Mouse (Mus musculus): ENCODE results near the gene Ctnnbip1. TPM values are rescaled to one million over a fixed set of nuclear protein-coding genes. Genes with fewer than 3 reads are reported as not detected.
A peak's percentile ranks its signal among the peaks of the same experiment; 100 is the strongest.

The Ctnnbip1 gene
- polyA plus RNA-seq, 1 experiment from 2014 or later, result 36.3 TPM

DNA sequence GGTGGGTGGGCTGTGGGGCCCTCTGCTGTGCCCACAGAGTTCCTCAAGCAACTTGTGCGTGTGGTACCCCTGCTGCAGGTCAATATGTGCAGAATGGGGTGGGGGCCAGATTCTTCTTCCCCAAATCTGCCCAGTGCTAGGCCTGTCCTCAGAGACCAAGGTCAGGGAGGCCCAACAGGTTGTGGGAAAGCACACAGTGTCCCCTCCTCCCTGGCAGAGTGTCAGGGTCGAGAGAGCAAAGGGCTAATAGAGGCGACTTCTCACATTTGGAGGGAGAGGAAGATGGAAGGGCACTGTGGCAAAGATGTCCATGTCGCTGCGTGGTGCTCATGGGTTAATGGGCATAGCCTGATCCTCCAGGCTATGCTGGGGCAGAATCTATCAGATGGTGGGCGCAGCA, 7.8 kb downstream of the Ctnnbip1 start:
- no peak overlapping the region for H3K9ac ChIP-seq (ENCODE audit: low read depth, low read length)

DNA sequence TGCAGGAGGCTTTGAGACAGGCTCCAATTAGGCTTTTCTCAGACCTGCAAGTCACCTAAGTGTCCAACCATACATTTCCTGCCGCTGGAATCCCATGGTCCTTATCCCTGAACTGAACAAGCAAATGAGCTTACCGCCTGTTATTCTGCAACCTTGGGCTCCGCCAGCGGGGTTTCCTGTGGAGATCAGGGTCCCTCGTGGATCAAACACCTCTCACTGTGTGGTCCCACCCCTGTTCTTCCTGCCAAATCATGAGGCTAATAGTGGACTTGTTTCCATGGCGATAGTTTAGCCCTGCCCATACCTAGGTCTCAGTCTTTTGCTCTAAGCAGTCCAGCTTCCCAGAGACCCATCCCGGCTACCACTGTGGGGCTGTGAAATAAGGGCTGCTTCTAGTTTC, 8.3 kb downstream of the Ctnnbip1 start:
- no peaks in the 10 kb centered on the region for H3K27me3 ChIP-seq (ENCODE audit: control insufficient read depth, insufficient read depth, low read length)
- H3K27ac ChIP-seq (ENCODE audit: low read depth, low read length), result no peak overlapping the region
- 58% methylated on average over 7 of the region's 7 CpGs for WGBS (ENCODE audit: insufficient replicate concordance)
- no peaks in the 10 kb centered on the region for H3K36me3 ChIP-seq (ENCODE audit: control insufficient read depth, insufficient read depth, low read length)
- ATAC-seq (replicated peaks; ENCODE audit: insufficient number of reproducible peaks, low FRiP score, low TSS enrichment), result no peak
- no peak overlapping the region for H3K9ac ChIP-seq (ENCODE audit: low read depth, low read length)
- peaks cover 31% of the 10 kb centered on the region for H3K4me1 ChIP-seq (ENCODE audit: control insufficient read depth, insufficient read depth, low read length)
- H3K4me3 ChIP-seq (ENCODE audit: low read depth, low read length), result no peak overlapping the region
- H3K4me2 ChIP-seq, result no peak overlapping the region
- H3K9me3 ChIP-seq (replicated peaks; ENCODE audit: control insufficient read depth, low read length), result no peaks in the 10 kb centered on the region

More for the DNA sequence above, 7.8 kb downstream of the Ctnnbip1 start:
- Histone ChIP-seq H3K27me3 (ENCODE audit: control insufficient read depth, insufficient read depth, low read length) (no peaks in the 10 kb centered on the region), H3K36me3 (ENCODE audit: control insufficient read depth, insufficient read depth, low read length) (no peaks in the 10 kb centered on the region), H3K4me1 (ENCODE audit: control insufficient read depth, insufficient read depth, low read length) (peaks cover 31% of the 10 kb centered on the region), H3K4me3 (ENCODE audit: low read depth, low read length) (no peak overlapping the region), H3K27ac (ENCODE audit: low read depth, low read length) (no peak overlapping the region), H3K4me2 (no peak overlapping the region), H3K9me3 (replicated peaks; ENCODE audit: control insufficient read depth, low read length) (no peaks in the 10 kb centered on the region)
- WGBS (ENCODE audit: insufficient replicate concordance), result 71% methylated on average over 6 of the region's 6 CpGs
- ATAC-seq (replicated peaks; ENCODE audit: insufficient number of reproducible peaks, low FRiP score, low TSS enrichment), result no peak

DNA sequence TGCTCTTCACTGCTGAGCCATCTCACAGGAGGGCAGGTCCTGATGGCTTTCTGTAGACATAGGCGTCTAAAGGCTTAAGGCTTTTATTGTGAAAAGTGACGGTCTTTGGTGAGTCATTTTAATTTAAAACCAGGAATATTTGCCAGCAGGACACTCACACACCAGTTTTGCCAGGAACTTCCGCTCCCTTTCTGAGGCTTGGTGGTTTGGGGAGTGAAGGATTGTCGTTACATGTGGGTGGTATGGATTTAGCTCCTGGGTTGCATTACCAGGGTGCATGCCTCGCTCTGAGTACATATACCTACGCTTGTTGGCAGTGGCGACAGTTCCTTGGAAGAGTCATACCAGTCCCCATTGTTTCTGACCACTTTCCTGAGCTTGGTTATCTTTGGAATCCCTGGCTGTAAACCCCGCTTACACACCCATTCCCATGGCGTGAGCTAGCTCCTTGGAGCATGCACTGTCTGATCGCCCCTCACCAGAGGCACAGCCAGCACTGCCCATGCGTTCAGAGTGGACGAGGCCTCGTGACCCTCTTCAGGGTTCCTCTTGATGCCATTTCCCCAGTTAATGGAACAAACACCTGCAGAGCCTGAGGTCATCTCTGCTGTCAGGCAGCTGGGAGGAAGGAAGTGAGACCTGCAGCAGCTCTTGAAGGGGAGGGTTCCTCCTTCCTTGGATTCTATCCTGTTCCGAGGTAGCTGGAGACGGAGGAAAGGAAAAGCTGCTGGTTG, 9.8 kb downstream of the Ctnnbip1 start:
- 63% methylated on average over 15 of the region's 15 CpGs for WGBS (ENCODE audit: insufficient replicate concordance)
- peaks cover 28% of the 10 kb centered on the region for H3K4me1 ChIP-seq (ENCODE audit: control insufficient read depth, insufficient read depth, low read length)

DNA sequence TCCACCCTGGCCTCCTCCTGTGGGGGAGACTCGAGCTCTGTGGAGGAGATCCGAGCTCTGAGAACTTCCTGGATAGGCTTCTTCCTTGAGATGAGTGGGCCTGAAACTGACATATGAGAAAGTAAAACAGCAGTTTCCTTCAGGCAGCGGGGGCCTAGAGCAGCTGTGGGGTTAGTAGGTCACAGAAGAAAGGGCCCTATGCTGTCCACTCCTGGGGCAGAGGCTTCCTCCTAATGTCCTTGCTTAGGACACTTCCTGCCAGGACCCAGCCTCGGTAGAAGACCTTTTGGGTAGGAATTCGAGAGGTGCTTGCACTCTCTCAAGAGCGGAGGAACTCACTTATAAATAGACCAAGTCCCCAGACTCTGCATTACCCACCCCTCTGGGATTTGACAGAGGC, 11.7 kb downstream of the Ctnnbip1 start:
- ATAC-seq (replicated peaks; ENCODE audit: insufficient number of reproducible peaks, low FRiP score, low TSS enrichment), result no peak
- Histone ChIP-seq H3K36me3 (ENCODE audit: control insufficient read depth, insufficient read depth, low read length) (no peaks in the 10 kb centered on the region), H3K9ac (ENCODE audit: low read depth, low read length) (peak overlapping the region; percentile 43; the same call in 1 of the 2 replicates), H3K4me3 (ENCODE audit: low read depth, low read length) (no peak overlapping the region), H3K4me1 (ENCODE audit: control insufficient read depth, insufficient read depth, low read length) (peaks cover 25% of the 10 kb centered on the region), H3K4me2 (no peak overlapping the region), H3K27ac (ENCODE audit: low read depth, low read length) (peak overlapping the region; percentile 4; the same call in 1 of the 2 replicates), H3K27me3 (ENCODE audit: control insufficient read depth, insufficient read depth, low read length) (no peaks in the 10 kb centered on the region), H3K9me3 (replicated peaks; ENCODE audit: control insufficient read depth, low read length) (no peaks in the 10 kb centered on the region)
- WGBS (ENCODE audit: insufficient replicate concordance), result 41% methylated on average over 6 of the region's 6 CpGs

More for the DNA sequence above, 9.8 kb downstream of the Ctnnbip1 start:
- Histone ChIP-seq H3K27me3 (ENCODE audit: control insufficient read depth, insufficient read depth, low read length) (no peaks in the 10 kb centered on the region), H3K4me3 (ENCODE audit: low read depth, low read length) (no peak overlapping the region), H3K9me3 (replicated peaks; ENCODE audit: control insufficient read depth, low read length) (no peaks in the 10 kb centered on the region), H3K9ac (ENCODE audit: low read depth, low read length) (no peak overlapping the region), H3K4me2 (no peak overlapping the region), H3K27ac (ENCODE audit: low read depth, low read length) (no peak overlapping the region), H3K36me3 (ENCODE audit: control insufficient read depth, insufficient read depth, low read length) (no peaks in the 10 kb centered on the region)
- no peak for ATAC-seq (replicated peaks; ENCODE audit: insufficient number of reproducible peaks, low FRiP score, low TSS enrichment)

DNA sequence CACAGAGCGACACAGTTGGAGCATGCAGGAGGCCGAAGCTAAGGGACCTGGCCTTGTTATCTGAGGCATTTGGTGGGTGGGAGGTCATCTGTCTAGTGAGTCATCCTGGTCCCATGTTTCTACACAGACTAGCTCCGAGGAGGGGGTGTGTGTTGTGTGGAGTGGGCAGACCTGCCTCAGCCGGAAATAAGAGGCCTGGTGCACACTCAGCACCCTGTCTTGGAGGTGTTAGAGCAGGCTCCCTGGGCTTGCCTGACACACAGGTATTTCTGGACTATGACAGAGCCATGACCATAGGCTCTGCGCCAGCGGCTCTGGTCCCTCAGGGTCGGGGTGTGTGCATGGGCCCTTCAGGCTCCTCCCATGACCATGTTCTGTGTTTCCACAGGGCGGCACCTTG, 21.4 kb downstream of the Ctnnbip1 start:
- WGBS (ENCODE audit: insufficient replicate concordance), result 29% methylated on average over 8 of the region's 8 CpGs
- no peaks in the 10 kb centered on the region for H3K9me3 ChIP-seq (replicated peaks; ENCODE audit: control insufficient read depth, low read length)
- H3K27ac ChIP-seq (ENCODE audit: low read depth, low read length), result peak overlapping the region; percentile 70
- no peak overlapping the region; the same call in 1 of the 2 replicates for H3K4me2 ChIP-seq
- peaks cover 23% of the 10 kb centered on the region for H3K4me1 ChIP-seq (ENCODE audit: control insufficient read depth, insufficient read depth, low read length)
- ATAC-seq (replicated peaks; ENCODE audit: insufficient number of reproducible peaks, low FRiP score, low TSS enrichment), result peak; percentile 68
- no peak overlapping the region for H3K9ac ChIP-seq (ENCODE audit: low read depth, low read length)
- no peaks in the 10 kb centered on the region; the same call in 1 of the 2 replicates for H3K36me3 ChIP-seq (ENCODE audit: control insufficient read depth, insufficient read depth, low read length)
- no peaks in the 10 kb centered on the region for H3K27me3 ChIP-seq (ENCODE audit: control insufficient read depth, insufficient read depth, low read length)
- no peak overlapping the region for H3K4me3 ChIP-seq (ENCODE audit: low read depth, low read length)

DNA sequence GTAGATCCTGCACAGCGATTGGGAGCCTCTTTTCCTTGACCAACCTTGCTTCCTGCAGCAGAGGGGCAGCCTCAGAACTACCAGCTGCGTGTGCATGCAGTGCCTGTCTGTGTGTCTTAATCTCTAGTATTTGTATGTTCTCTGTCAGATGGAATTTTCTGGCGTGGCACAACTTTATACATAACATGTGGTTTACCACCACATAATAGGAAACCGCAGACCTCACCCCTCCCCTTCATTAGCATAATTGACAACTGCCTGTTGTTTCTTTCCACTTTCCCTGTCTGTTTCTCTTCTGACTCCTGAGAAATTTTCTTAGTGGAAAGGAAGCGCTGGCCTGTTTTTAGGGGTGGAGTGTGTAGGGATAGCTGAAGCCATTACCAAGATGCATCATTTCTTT, 23.9 kb downstream of the Ctnnbip1 start:
- peaks cover 23% of the 10 kb centered on the region for H3K4me1 ChIP-seq (ENCODE audit: control insufficient read depth, insufficient read depth, low read length)
- ATAC-seq (replicated peaks; ENCODE audit: insufficient number of reproducible peaks, low FRiP score, low TSS enrichment), result no peak
- no peaks in the 10 kb centered on the region for H3K27me3 ChIP-seq (ENCODE audit: control insufficient read depth, insufficient read depth, low read length)
- H3K9me3 ChIP-seq (replicated peaks; ENCODE audit: control insufficient read depth, low read length), result no peaks in the 10 kb centered on the region
- WGBS (ENCODE audit: insufficient replicate concordance), result 57% methylated on average over 5 of the region's 5 CpGs
- peaks cover 5% of the 10 kb centered on the region; the same call in 1 of the 2 replicates for H3K36me3 ChIP-seq (ENCODE audit: control insufficient read depth, insufficient read depth, low read length)
- H3K4me3 ChIP-seq (ENCODE audit: low read depth, low read length), result no peak overlapping the region
- H3K9ac ChIP-seq (ENCODE audit: low read depth, low read length), result 0 out of 2 replicates have a peak overlapping the region, but pooled peaks have one; percentile 34
- 0 out of 2 replicates have a peak overlapping the region, but pooled peaks have one; percentile 22 for H3K27ac ChIP-seq (ENCODE audit: low read depth, low read length)
- H3K4me2 ChIP-seq, result no peak overlapping the region; the same call in 1 of the 2 replicates

DNA sequence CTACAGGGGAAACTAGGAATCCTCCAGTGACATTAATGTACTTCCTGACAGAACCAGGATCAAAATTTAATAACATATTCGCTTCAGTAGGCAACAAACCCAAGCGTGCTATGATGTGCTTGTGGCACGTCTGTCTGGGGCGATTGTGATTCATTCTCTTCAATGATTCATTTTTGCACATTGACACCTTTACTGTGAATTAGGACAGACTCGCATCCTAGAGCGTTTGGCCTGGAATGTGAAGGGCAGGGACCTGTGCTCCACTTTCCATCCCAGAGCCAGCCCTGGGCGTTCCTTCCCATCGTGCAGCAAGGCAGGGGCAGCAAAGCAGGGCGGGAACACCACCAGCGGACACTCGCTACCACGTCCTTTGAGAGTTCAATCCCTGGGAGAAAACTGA, 24.4 kb downstream of the Ctnnbip1 start:
- no peak overlapping the region for H3K4me2 ChIP-seq
- no peak overlapping the region for H3K27ac ChIP-seq (ENCODE audit: low read depth, low read length)
- H3K4me3 ChIP-seq (ENCODE audit: low read depth, low read length), result no peak overlapping the region
- H3K36me3 ChIP-seq (ENCODE audit: control insufficient read depth, insufficient read depth, low read length), result peaks cover 5% of the 10 kb centered on the region; the same call in 1 of the 2 replicates
- no peaks in the 10 kb centered on the region for H3K27me3 ChIP-seq (ENCODE audit: control insufficient read depth, insufficient read depth, low read length)
- H3K4me1 ChIP-seq (ENCODE audit: control insufficient read depth, insufficient read depth, low read length), result peaks cover 23% of the 10 kb centered on the region
- WGBS (ENCODE audit: insufficient replicate concordance), result 75% methylated on average over 12 of the region's 12 CpGs
- no peaks in the 10 kb centered on the region for H3K9me3 ChIP-seq (replicated peaks; ENCODE audit: control insufficient read depth, low read length)
- H3K9ac ChIP-seq (ENCODE audit: low read depth, low read length), result no peak overlapping the region
- ATAC-seq (replicated peaks; ENCODE audit: insufficient number of reproducible peaks, low FRiP score, low TSS enrichment), result no peak

DNA sequence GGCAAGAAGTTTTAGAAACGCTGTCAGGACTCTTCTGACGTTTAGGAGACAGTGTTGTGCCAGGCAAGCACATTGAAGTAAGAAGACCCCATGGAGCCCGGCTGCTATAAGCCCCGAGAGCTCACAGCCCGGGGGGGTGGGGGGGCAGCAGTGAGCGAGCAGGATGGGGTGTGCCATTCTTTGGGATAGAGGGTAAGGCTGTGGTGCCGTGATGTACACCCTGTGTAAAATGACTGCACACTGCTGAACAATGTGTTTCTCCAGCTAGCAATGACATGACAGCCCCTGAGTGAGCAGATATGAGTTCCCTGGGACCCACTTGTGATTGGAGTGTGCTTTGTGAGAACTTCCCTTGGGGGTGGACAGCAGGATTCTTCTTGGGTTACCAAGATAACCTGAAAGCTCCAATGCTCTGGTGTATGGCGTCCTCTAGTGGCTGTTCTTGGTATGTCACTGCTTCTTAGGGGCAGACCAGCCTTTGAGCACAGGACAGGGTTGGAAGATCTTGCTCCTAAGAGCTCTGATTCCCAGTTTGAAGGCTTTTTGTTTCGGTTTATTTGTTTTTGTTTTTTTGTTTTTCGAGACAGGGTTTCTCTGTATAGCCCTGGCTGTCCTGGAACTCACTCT, 25.0 kb downstream of the Ctnnbip1 start:
- no peaks in the 10 kb centered on the region for H3K9me3 ChIP-seq (replicated peaks; ENCODE audit: control insufficient read depth, low read length)
- H3K4me2 ChIP-seq, result no peak overlapping the region
- peaks cover 23% of the 10 kb centered on the region for H3K4me1 ChIP-seq (ENCODE audit: control insufficient read depth, insufficient read depth, low read length)
- ATAC-seq (replicated peaks; ENCODE audit: insufficient number of reproducible peaks, low FRiP score, low TSS enrichment), result no peak
- no peak overlapping the region for H3K27ac ChIP-seq (ENCODE audit: low read depth, low read length)
- H3K36me3 ChIP-seq (ENCODE audit: control insufficient read depth, insufficient read depth, low read length), result peaks cover 8% of the 10 kb centered on the region; the same call in 1 of the 2 replicates
- no peak overlapping the region for H3K4me3 ChIP-seq (ENCODE audit: low read depth, low read length)
- no peak overlapping the region for H3K9ac ChIP-seq (ENCODE audit: low read depth, low read length)
- 42% methylated on average over 10 of the region's 10 CpGs for WGBS (ENCODE audit: insufficient replicate concordance)
- H3K27me3 ChIP-seq (ENCODE audit: control insufficient read depth, insufficient read depth, low read length), result no peaks in the 10 kb centered on the region
